Mouse (Mus musculus): ENCODE data around the gene Crygc. TPM values are rescaled to one million over a fixed set of nuclear protein-coding genes. Genes with fewer than 3 reads are reported as not detected.

Crygc gene
- total and polyA plus RNA-seq, 3 experiments: not detected

DNA sequence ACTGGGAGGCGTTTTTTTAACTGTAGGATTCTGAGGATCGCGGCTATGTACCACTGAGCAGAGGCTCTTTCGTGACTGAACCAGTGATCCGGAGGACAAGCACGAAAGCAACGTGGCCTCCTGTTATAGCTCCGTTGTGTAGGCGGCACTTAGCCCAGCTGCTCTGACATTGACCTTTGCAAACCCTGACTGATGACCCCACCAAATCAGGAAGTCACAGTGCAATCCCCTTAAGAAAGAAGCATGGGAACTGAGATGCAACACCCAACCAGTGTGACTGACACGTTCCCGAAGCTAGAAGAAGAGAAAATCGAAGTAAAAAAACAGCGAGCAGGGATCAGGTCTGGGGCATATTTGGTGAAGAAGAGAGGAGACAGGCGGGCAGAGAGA is 39.3 kb upstream of the Crygc start:
- no peaks in the 10 kb centered on the region for H3K36me3 ChIP-seq (replicated peaks)
- peaks cover 4% of the 10 kb centered on the region; the same call in 1 of the 2 replicates for H3K27me3 ChIP-seq (ENCODE audit: insufficient read depth, low read length)
- no peak for DNase-seq (ENCODE audit: low spot score)
- TF ChIP-seq TAL1 (conservative IDR thresholded peaks at IDR 0.05; ENCODE audit: low read depth, low read length) (no peak), CTCF (IDR thresholded peaks at IDR 0.05; ENCODE audit: low read depth, low read length) (no peak), POLR2AphosphoS5 (IDR thresholded peaks at IDR 0.05; ENCODE audit: insufficient replicate concordance, low read depth, low read length) (no peak), GATA1 (IDR thresholded peaks at IDR 0.05; ENCODE audit: borderline replicate concordance, low read length) (no peak), GATA2 (IDR thresholded peaks at IDR 0.05; ENCODE audit: borderline replicate concordance, low read depth, low read length) (no peak)
- no peak for ATAC-seq (ENCODE audit: extremely low read depth, insufficient number of reproducible peaks, low FRiP score, poor library complexity, severe bottlenecking)
- H3K9me3 ChIP-seq (replicated peaks): no peaks in the 10 kb centered on the region
- peaks cover 36% of the 10 kb centered on the region for H3K4me1 ChIP-seq (ENCODE audit: insufficient read depth, low read depth, low read length)
- no peak overlapping the region for H3K4me3 ChIP-seq (ENCODE audit: low read depth, low read length)

DNA sequence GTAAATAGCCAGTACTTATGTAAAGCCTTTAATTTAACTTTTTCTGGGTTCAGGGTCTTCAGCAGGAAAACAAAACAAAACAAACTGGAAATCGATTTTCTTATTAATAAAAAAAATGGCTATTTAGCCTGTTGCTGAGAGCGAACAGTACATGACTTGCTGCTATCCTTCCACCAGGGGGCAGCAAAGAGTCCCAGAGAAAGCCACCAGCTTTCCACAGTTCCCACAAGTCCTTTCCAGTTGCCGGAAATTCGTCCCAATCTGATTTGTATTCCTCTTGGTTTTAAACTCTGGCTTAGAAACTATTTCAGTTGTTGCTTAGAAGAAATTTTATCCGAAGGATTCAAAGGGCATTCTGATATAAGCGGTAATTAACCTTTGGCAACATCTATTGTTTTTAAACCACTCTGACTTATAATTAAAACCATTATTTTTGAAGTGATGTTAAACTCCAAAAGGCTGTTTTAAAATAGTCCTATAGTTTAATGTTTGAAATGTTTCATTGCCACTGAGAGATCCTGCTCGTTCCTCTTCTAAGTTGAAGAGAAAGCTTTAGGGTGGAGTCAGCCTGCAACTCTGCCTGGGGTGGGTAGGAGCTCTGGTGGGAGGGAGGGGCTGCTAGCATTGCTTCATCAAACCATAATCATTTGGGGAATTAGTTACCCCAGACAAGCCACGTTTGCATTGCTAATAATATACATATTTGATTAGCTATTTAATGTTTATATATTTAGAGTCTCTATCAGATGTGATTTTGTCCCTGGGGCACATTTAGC is 38.7 kb upstream of the Crygc start:
- DNase-seq (ENCODE audit: low spot score): peak; percentile 58
- H3K36me3 ChIP-seq (replicated peaks): no peaks in the 10 kb centered on the region

DNA sequence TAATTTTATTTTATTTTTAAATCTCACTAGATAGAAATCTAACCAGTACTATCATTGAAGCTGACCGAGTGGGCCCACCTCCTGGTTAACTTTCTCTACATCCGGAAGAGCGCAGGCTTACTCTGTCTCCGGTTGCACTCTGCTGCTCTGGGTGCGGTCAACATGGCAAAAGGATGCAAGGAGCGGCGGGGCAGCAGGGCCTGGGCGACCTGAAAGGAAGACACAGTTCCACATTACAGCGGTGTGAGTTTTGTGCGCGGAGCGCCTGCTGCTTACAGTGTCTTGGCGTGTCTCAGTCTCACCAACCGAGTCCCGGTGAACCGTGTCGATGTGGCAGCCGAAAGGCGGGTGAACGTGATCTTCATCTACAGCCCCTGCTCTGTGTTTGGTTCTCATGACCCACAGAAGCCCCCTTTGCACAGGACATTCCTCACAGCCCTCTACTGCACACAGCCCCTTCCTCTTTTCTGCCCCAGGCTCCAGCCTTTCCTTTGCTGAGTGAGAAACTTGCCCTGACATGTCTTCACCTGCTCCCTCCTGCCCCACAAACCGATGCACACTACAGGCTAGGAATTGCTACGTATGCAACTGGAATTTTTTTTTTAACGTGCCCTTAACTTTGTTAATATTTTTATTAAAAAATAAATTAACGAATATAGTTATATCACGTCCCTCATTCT is 36.4 kb upstream of the Crygc start:
- Histone ChIP-seq H3K4me1 (ENCODE audit: insufficient read depth, low read depth, low read length) (peaks cover 38% of the 10 kb centered on the region), H3K27me3 (ENCODE audit: insufficient read depth, low read length) (peaks cover 4% of the 10 kb centered on the region; the same call in 1 of the 2 replicates), H3K36me3 (replicated peaks) (no peaks in the 10 kb centered on the region), H3K4me3 (ENCODE audit: low read depth, low read length) (peak overlapping the region; percentile 14; the same call in 1 of the 2 replicates), H3K9me3 (replicated peaks) (no peaks in the 10 kb centered on the region)
- no peak for TF ChIP-seq POLR2AphosphoS5 (IDR thresholded peaks at IDR 0.05; ENCODE audit: insufficient replicate concordance, low read depth, low read length)
- TF ChIP-seq TAL1 (conservative IDR thresholded peaks at IDR 0.05; ENCODE audit: low read depth, low read length): no peak
- no peak for TF ChIP-seq GATA1 (IDR thresholded peaks at IDR 0.05; ENCODE audit: borderline replicate concordance, low read length)
- TF ChIP-seq GATA2 (IDR thresholded peaks at IDR 0.05; ENCODE audit: borderline replicate concordance, low read depth, low read length): no peak
- TF ChIP-seq CTCF (IDR thresholded peaks at IDR 0.05; ENCODE audit: low read depth, low read length): no peak
- DNase-seq (ENCODE audit: low spot score) (no peak), ATAC-seq (ENCODE audit: extremely low read depth, insufficient number of reproducible peaks, low FRiP score, poor library complexity, severe bottlenecking) (no peak)

More for the DNA sequence above, 38.7 kb upstream of the Crygc start:
- no peak for TF ChIP-seq TAL1 (conservative IDR thresholded peaks at IDR 0.05; ENCODE audit: low read depth, low read length)
- TF ChIP-seq CTCF (IDR thresholded peaks at IDR 0.05; ENCODE audit: low read depth, low read length): peak; percentile 83
- peak; percentile 70 for ATAC-seq (ENCODE audit: extremely low read depth, insufficient number of reproducible peaks, low FRiP score, poor library complexity, severe bottlenecking)
- Histone ChIP-seq H3K9me3 (replicated peaks) (no peaks in the 10 kb centered on the region), H3K4me3 (ENCODE audit: low read depth, low read length) (no peak overlapping the region), H3K4me1 (ENCODE audit: insufficient read depth, low read depth, low read length) (peaks cover 38% of the 10 kb centered on the region), H3K27me3 (ENCODE audit: insufficient read depth, low read length) (peaks cover 4% of the 10 kb centered on the region; the same call in 1 of the 2 replicates)

DNA sequence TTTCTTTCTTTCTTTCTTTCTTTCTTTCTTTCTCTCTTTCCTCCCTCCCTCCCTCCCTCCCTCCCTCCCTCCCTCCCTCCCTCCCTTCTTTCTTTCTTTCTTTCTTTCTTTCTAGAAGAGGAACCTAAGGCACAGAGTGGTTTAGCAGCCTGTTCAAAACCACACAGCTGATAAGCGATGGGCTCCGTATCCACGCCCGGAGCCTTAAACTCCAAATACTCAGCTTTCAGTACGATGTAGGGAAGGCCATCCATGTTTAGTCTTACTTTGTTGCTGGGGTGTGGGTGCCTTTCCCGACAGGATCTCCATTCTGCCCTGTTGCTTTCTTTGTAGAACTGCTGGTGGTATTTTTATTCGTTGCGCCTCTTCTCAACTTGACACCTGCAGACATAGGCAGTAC is 35.7 kb upstream of the Crygc start:
- peaks cover 10% of the 10 kb centered on the region; the same call in 1 of the 2 replicates for H3K27me3 ChIP-seq (ENCODE audit: insufficient read depth, low read length)
- H3K4me1 ChIP-seq (ENCODE audit: insufficient read depth, low read depth, low read length): peaks cover 38% of the 10 kb centered on the region
- H3K4me3 ChIP-seq (ENCODE audit: low read depth, low read length): no peak overlapping the region
- no peaks in the 10 kb centered on the region for H3K36me3 ChIP-seq (replicated peaks)
- TF ChIP-seq TAL1 (conservative IDR thresholded peaks at IDR 0.05; ENCODE audit: low read depth, low read length) (no peak), CTCF (IDR thresholded peaks at IDR 0.05; ENCODE audit: low read depth, low read length) (no peak), POLR2AphosphoS5 (IDR thresholded peaks at IDR 0.05; ENCODE audit: insufficient replicate concordance, low read depth, low read length) (no peak), GATA2 (IDR thresholded peaks at IDR 0.05; ENCODE audit: borderline replicate concordance, low read depth, low read length) (no peak), GATA1 (IDR thresholded peaks at IDR 0.05; ENCODE audit: borderline replicate concordance, low read length) (no peak)
- no peaks in the 10 kb centered on the region for H3K9me3 ChIP-seq (replicated peaks)
- DNase-seq (ENCODE audit: low spot score) (no peak), ATAC-seq (ENCODE audit: extremely low read depth, insufficient number of reproducible peaks, low FRiP score, poor library complexity, severe bottlenecking) (no peak)

DNA sequence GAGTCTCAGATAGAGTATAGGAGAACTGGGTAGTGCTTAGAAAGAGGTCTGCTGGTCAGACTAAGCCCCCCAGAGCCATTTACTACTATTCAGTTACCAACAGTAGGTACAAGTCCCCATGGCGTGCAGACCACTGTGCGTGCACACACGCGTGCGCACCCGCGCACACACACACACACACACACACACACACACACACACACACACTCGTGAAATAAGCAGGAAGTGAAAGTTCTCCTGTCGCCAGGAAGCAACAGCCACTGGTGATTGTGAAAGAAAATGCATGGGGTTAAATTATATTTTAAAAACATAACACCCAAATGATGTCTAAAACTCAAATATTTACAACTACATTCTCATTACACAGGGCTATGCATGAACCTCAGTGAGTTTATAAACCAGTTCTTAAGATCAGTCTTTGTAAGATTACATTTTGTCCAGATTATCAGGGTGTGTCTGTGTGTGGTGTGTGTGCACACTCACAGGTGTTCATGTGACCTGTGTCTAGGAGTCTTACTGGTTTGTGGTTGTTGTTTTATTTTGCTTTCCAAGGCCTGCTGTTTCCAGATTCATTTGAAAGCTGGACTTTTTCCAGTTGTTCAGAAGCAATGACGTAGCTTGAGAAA is 34.3 kb upstream of the Crygc start:
- Histone ChIP-seq H3K4me3 (ENCODE audit: low read depth, low read length) (no peak overlapping the region), H3K27me3 (ENCODE audit: insufficient read depth, low read length) (peaks cover 15% of the 10 kb centered on the region; the same call in 1 of the 2 replicates), H3K36me3 (replicated peaks) (no peaks in the 10 kb centered on the region), H3K4me1 (ENCODE audit: insufficient read depth, low read depth, low read length) (peaks cover 31% of the 10 kb centered on the region), H3K9me3 (replicated peaks) (no peaks in the 10 kb centered on the region)
- ATAC-seq (ENCODE audit: extremely low read depth, insufficient number of reproducible peaks, low FRiP score, poor library complexity, severe bottlenecking) (no peak), DNase-seq (ENCODE audit: low spot score) (no peak)
- no peak for TF ChIP-seq POLR2AphosphoS5 (IDR thresholded peaks at IDR 0.05; ENCODE audit: insufficient replicate concordance, low read depth, low read length)
- no peak for TF ChIP-seq GATA1 (IDR thresholded peaks at IDR 0.05; ENCODE audit: borderline replicate concordance, low read length)
- TF ChIP-seq GATA2 (IDR thresholded peaks at IDR 0.05; ENCODE audit: borderline replicate concordance, low read depth, low read length): no peak
- no peak for TF ChIP-seq CTCF (IDR thresholded peaks at IDR 0.05; ENCODE audit: low read depth, low read length)
- TF ChIP-seq TAL1 (conservative IDR thresholded peaks at IDR 0.05; ENCODE audit: low read depth, low read length): no peak

DNA sequence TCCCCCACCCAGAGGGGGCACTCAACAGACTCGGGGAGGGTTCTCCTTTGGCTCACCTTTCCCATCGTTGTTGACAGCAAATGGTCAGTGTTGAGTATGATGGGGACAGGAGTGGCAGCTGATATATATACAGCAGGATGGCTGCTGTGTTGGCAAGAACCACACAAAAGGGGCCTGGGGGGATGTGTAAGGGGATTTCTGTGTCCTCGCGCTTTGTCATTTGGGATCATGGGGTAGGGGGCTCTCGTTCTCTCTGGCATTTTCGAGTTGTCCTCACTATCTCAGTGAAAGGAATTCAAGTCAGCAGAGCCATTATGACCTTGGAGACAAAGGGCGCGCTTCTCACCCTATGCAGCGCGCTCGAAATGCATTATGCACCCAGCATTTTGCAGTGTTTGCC is 29.8 kb upstream of the Crygc start, which contains the start of gene Cryga:
Gene Cryga, minus strand, starts transcription at position 101 of the 400 bp plus-strand sequence.
- peaks cover 4% of the 10 kb centered on the region; the same call in 1 of the 2 replicates for H3K4me1 ChIP-seq (ENCODE audit: insufficient read depth, low read depth, low read length)
- no peaks in the 10 kb centered on the region for H3K9me3 ChIP-seq (replicated peaks)
- TF ChIP-seq TAL1 (conservative IDR thresholded peaks at IDR 0.05; ENCODE audit: low read depth, low read length) (no peak), GATA2 (IDR thresholded peaks at IDR 0.05; ENCODE audit: borderline replicate concordance, low read depth, low read length) (no peak)
- ATAC-seq (ENCODE audit: extremely low read depth, insufficient number of reproducible peaks, low FRiP score, poor library complexity, severe bottlenecking) (no peak), DNase-seq (ENCODE audit: low spot score) (no peak)
- H3K36me3 ChIP-seq (replicated peaks): no peaks in the 10 kb centered on the region
- H3K4me3 ChIP-seq (ENCODE audit: low read depth, low read length): no peak within 1 kb of the TSS
- H3K27me3 ChIP-seq (ENCODE audit: insufficient read depth, low read length): peaks cover 15% of the 10 kb centered on the region; the same call in 1 of the 2 replicates

All from G1E (cell line).